Mouse (Mus musculus): ENCODE results near the gene Abl1. TPM values are rescaled to one million over a fixed set of nuclear protein-coding genes. Genes with fewer than 3 reads are reported as not detected.

The Abl1 gene
- total RNA-seq, 2 experiments from 2014 or later, result 20.9 to 40.4 TPM

- no peak for ATAC-seq (replicated peaks; ENCODE audit: low FRiP score, low TSS enrichment, poor library complexity, severe bottlenecking)
Observed at GRCm38 (mm10) chr2:31732497-31732896, 44.3 kb downstream of the Abl1 start.

GRCm38 (mm10) chr2:31733558-31733957 lies 45.4 kb downstream of the Abl1 start:
- ATAC-seq (replicated peaks; ENCODE audit: low FRiP score, low TSS enrichment, poor library complexity, severe bottlenecking), result no peak

- ATAC-seq (replicated peaks; ENCODE audit: low FRiP score, low TSS enrichment, poor library complexity, severe bottlenecking), result no peak
Observed at GRCm38 (mm10) chr2:31739041-31739440, 50.9 kb downstream of the Abl1 start.

- ATAC-seq (replicated peaks; ENCODE audit: low FRiP score, low TSS enrichment, poor library complexity, severe bottlenecking), result no peak
Observed at GRCm38 (mm10) chr2:31741728-31742127, 53.6 kb downstream of the Abl1 start.

GRCm38 (mm10) chr2:31742134-31742533 lies 54.0 kb downstream of the Abl1 start:
- ATAC-seq (replicated peaks; ENCODE audit: low FRiP score, low TSS enrichment, poor library complexity, severe bottlenecking), result no peak

GRCm38 (mm10) chr2:31745741-31746243 lies 57.6 kb downstream of the Abl1 start:
- no peak for ATAC-seq (replicated peaks; ENCODE audit: low FRiP score, low TSS enrichment, poor library complexity, severe bottlenecking)

GRCm38 (mm10) chr2:31746835-31747234 lies 58.7 kb downstream of the Abl1 start:
- ATAC-seq (replicated peaks; ENCODE audit: low FRiP score, low TSS enrichment, poor library complexity, severe bottlenecking), result peak; percentile 80

- ATAC-seq (replicated peaks; ENCODE audit: low FRiP score, low TSS enrichment, poor library complexity, severe bottlenecking), result no peak
Observed at GRCm38 (mm10) chr2:31749046-31749709, 61.0 kb downstream of the Abl1 start.

GRCm38 (mm10) chr2:31750133-31750532 lies 62.0 kb downstream of the Abl1 start:
- ATAC-seq (replicated peaks; ENCODE audit: low FRiP score, low TSS enrichment, poor library complexity, severe bottlenecking), result no peak

- no peak for ATAC-seq (replicated peaks; ENCODE audit: low FRiP score, low TSS enrichment, poor library complexity, severe bottlenecking)
Observed at GRCm38 (mm10) chr2:31757472-31757871, 69.3 kb downstream of the Abl1 start.

GRCm38 (mm10) chr2:31758966-31759365 lies 70.8 kb downstream of the Abl1 start:
- no peak for ATAC-seq (replicated peaks; ENCODE audit: low FRiP score, low TSS enrichment, poor library complexity, severe bottlenecking)

- ATAC-seq (replicated peaks; ENCODE audit: low FRiP score, low TSS enrichment, poor library complexity, severe bottlenecking), result peak; percentile 93
Observed at GRCm38 (mm10) chr2:31759751-31760460, 71.7 kb downstream of the Abl1 start.

GRCm38 (mm10) chr2:31760486-31760885 lies 72.3 kb downstream of the Abl1 start:
- 0 out of 2 replicates have a peak, but pooled peaks have one; percentile 29 for ATAC-seq (replicated peaks; ENCODE audit: low FRiP score, low TSS enrichment, poor library complexity, severe bottlenecking)

- no peak for ATAC-seq (replicated peaks; ENCODE audit: low FRiP score, low TSS enrichment, poor library complexity, severe bottlenecking)
Observed at GRCm38 (mm10) chr2:31761115-31761531, 72.9 kb downstream of the Abl1 start.

GRCm38 (mm10) chr2:31761585-31761984 lies 73.4 kb downstream of the Abl1 start:
- no peak for ATAC-seq (replicated peaks; ENCODE audit: low FRiP score, low TSS enrichment, poor library complexity, severe bottlenecking)

GRCm38 (mm10) chr2:31762155-31762554 lies 74.0 kb downstream of the Abl1 start:
- no peak for ATAC-seq (replicated peaks; ENCODE audit: low FRiP score, low TSS enrichment, poor library complexity, severe bottlenecking)

GRCm38 (mm10) chr2:31762853-31763252 lies 74.7 kb downstream of the Abl1 start:
- no peak for ATAC-seq (replicated peaks; ENCODE audit: low FRiP score, low TSS enrichment, poor library complexity, severe bottlenecking)

GRCm38 (mm10) chr2:31763271-31763670 lies 75.1 kb downstream of the Abl1 start:
- ATAC-seq (replicated peaks; ENCODE audit: low FRiP score, low TSS enrichment, poor library complexity, severe bottlenecking), result no peak

GRCm38 (mm10) chr2:31767104-31767503 lies 78.9 kb downstream of the Abl1 start:
- no peak for ATAC-seq (replicated peaks; ENCODE audit: low FRiP score, low TSS enrichment, poor library complexity, severe bottlenecking)

GRCm38 (mm10) chr2:31767815-31768214 lies 79.6 kb downstream of the Abl1 start:
- ATAC-seq (replicated peaks; ENCODE audit: low FRiP score, low TSS enrichment, poor library complexity, severe bottlenecking), result no peak

GRCm38 (mm10) chr2:31769115-31769514 lies 80.9 kb downstream of the Abl1 start:
- 0 out of 2 replicates have a peak, but pooled peaks have one; percentile 30 for ATAC-seq (replicated peaks; ENCODE audit: low FRiP score, low TSS enrichment, poor library complexity, severe bottlenecking)
